Mouse (Mus musculus) kidney, postnatal 25 days (tissue): ENCODE data around the gene Ccdc106.

Experiments used
- DNase-seq, 2 experiments: peaks; one replicate each; pipeline ENCODE4 v3.0.0; 2021; ENCODE audit warnings: mixed read lengths in 2 of 2

Ccdc106 gene

DNA sequence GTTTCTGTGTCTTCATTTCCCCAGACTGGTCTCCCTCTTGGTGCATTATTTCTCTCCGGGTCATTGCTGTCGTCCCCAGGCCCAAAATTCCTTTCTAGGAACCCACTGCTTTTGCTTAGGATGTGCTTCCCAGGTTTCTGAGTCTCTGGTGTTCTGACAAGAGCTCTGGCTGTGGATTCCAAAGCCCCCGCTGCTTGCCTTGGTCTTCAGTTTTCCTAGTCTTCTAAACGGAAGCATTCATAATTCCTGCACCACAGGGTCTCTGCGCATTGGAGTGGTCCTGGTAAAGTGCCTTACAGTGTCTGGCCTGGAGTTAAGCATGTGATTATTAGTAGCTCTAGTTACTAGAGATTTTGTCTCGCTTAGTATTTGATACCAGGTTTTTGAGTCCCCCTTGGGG is 60.5 kb downstream of the Ccdc106 start:
- no peak for DNase-seq

DNA sequence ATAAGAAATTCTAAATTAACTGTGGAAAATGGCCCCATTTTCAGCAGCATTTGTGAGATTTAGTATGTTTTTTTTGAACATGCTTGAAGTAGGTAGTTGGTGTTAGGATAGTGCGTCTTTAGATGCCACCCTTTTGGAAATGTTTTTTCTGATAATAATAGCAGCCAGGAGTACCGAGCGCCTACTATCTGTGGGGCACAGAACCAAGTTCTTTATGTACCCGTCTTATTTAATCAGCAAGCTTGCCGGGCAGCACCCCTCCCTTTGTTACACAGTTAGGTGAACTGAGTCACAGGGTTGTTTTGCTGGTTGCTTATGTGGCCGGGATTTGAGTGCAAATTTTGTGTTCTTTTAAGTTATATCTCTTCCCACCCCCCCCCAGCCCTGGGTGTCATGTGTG is 60.9 kb downstream of the Ccdc106 start:
- DNase-seq: no peak

DNA sequence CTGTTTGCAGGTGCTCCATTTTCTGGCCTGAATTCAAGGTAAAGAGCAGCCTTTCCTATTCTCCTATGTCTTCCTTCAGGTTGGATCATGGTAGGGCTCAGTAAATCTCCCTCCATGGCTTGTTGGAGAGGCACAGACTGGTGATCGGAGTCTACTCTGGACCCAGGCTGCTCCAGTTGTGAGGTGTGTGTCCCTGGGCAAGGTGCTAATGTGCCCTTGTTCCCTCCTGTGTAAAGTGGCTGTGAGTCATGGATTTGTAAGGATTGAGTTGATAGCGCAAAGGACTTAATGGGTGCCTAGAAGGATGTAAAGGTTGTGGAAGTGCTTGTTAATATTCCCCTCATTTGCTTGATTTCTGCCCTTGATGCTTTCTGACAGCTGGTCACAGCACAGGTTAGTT is 61.6 kb downstream of the Ccdc106 start:
- DNase-seq: no peak

DNA sequence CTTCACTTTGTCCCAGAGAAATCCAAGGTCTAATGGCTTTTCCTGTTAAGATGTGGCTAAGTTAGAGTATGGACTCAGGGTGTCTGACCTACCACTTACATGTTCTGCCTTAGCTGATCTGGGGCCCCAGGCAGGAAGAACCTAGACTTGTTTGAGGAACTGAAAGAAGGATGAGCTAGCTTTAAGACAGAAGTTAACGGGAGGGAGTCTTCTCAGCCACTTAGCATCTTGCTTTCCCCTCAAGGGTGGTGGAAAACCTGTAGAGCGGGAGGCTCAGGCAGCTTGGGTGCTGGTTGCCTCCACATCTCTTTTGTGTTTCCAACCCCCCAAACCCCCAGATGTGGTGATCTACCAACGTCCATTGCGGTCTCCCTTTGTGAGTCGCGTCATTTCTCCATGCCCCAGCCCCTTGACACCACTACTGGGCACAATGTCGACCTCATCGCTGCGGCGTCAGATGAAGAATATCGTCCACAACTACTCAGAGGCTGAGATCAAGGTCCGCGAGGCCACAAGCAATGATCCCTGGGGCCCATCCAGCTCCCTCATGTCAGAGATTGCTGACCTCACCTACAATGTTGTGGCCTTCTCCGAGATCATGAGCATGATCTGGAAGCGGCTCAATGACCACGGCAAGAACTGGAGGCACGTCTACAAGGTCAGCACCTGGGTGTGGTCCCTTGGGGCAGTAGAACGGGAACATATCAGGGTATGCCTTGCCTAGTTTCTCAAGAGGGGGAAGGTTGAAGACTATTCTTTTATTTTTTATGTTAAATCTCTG is 63.2 kb downstream of the Ccdc106 start:
- peak; percentile 59 to 80 for DNase-seq

DNA sequence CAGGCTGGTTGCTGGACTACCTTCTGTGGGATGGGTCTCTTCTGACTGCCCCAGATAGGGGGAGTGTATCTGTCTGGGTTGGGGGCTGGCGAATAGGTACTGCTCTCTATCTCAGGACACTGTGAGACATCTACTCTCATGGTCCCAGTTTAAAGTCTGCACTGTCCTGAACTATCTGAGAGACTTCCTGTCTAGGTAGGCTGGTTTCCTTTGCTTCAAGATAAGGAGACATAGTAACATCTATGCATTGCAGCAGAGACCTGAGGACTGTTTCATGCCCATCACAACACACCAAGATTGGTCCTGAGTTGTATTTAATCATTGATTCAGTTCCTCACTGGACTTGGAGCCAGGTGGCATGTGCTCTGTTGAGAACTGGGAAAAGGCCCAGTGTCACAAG is 65.2 kb downstream of the Ccdc106 start:
- DNase-seq: no peak

DNA sequence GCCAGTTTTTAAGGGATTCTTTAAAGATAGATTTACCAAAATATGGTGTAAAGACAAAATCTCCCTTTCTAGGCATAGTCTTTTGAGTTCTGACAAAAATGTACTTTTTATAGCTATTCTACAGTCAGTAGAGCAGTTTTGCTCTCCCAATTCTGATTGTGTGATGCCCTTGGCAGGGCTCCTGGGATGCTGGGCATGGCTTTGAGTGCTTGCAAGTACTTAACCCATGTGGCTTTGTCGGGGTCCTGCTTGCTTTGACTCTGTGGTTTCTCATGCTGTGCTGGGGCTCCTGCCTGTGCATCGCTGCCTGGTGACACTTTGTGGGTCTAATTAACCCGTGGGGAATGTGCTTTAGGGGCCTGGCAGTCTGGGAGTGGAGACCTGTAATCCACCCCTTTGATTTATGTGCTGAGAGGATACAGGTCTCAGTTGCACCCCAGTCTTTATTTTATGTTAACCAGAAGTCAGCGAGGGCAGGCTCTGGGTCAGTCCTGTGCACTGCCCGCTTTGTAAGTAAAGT is 66.6 kb downstream of the Ccdc106 start:
- DNase-seq: peak in 1 of 2 experiments; percentile 31

DNA sequence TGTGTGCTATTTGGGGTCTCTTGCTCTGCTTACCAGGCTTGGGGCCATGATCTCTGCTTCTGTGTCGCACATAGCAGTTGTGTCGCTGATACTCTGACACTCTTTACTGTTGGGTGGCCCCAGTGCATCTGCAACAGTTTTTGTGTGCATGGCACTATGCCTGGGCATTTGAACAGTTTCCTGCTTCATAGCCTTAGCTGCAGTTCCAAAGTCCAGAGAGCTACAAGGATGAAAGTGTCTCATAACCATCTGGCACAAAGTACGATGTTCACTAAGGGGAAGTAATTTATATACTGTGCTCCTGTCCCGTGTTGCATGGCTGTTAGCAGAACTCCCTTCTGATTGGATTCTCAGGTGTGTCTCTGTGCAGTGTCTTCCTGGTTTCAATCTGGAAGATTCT is 67.5 kb downstream of the Ccdc106 start:
- DNase-seq: peak in 1 of 2 experiments; percentile 53

DNA sequence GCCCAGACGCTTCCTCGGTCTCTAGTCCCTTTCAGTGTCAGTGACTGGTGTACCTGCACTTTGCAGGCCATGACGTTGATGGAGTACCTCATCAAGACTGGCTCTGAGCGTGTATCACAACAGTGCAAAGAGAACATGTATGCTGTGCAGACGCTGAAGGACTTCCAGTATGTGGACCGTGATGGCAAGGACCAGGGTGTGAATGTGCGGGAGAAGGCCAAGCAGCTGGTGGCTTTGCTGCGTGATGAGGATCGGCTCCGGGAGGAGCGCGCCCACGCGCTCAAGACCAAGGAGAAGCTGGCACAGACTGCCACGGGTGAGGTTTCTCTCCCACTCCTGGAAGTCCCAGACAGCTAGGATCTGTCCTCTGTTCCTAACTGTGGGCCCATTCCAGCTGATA is 69.5 kb downstream of the Ccdc106 start:
- DNase-seq: peak in 1 of 2 experiments; percentile 28

DNA sequence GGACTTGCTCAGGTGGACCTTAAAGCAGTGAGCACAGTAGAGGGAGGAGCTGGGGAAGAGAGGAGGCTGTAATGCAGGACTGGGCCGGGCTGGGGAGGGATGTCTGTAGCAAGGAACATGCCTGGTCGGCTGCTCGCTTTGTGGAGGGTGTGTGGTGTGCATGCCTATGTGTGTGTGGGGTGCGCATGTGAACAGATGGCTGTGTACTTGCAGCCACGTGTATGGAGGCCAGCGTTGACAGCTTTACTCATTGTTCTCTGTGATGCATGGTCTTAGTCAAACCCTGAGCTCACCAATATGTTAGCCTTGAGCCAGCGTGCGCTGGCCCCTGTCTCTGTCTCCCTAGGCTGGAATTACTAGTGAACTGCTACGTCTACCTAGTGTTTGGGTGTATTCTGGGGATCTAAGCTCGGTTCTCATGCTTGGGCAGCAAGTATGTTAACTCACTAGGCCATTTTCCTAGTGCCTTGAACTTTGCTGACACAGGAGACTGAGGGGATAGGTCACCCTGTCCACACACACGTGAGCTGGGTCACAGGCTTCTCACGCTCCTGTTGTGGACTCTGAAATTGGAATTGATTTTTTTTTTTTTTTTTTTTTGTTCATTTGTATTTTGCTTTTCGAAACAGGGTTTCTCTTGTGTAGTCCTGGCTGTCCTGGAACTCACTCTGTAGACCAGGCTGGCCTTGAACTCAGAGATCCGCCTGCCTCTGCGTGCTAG is 70.8 kb downstream of the Ccdc106 start:
- no peak for DNase-seq

DNA sequence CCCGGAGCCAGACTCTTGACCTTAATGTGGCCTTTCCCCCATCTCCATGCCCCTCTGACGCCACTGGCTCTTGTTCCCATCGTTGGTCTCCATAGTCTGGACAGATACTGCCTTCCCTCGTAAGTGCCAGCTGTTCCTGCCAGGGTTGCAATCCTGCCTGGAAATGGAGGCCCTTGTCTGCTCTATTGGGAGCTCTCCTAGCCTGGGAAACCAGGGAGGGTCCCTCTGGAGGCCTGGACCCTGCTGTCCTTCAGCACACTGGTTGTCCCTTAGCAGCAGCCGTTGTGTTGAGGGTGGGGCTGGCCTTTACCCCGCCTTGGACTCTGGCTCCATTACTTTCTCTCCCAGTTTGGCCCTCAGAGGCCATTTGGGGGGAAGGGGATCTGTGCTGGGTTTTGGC is 72.0 kb downstream of the Ccdc106 start:
- DNase-seq: peak in 1 of 2 experiments; percentile 34

DNA sequence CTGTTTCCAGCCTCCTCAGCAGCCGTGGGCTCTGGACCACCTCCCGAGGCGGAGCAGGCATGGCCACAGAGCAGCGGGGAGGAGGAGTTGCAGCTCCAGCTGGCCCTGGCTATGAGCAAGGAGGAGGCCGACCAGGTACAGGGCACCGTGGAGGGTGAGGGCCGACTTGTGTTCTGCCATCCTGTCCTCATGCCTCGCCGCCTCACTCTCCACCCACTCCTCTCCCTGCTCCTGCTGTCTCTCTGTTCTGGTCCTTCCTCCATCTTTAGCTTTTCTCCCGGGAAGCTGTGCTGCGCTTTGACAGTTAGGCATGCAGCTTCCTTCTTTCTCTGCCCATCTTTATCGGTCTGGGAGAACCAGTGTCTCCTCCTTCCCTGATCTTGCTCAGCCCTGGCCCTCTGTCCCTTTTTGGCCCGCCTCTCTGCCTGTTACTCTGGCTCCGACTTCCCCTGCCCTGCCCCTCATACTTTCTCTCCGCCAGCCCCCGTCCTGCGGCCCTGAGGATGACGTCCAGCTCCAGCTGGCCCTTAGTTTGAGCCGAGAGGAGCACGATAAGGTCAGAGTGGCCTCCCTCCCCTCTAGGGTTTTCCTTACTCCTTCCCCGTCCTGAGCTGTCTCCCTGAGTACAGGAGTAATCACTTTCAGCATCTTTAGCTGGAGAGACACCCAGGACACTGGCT is 72.6 kb downstream of the Ccdc106 start:
- DNase-seq: peak in 1 of 2 experiments; percentile 46

DNA sequence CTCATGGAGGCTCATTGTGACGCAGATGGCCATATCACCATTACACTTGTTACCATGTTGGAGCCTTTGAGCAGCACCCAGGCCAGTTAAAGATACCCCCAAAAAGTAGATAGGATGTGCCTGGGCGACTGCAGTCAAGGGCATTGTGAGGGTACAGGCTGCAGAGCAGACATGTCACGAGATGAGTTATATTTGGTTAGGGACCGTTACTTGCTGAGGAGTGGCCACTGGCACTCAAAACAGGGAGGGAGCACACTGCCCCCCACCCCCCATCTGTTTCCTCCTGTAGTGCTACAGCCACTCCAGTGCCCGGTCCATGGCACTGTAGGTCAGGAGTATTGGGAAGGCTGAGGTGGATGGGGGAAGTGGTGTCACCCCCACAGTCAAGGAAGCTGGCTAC is 78.4 kb downstream of the Ccdc106 start:
- no peak for DNase-seq

DNA sequence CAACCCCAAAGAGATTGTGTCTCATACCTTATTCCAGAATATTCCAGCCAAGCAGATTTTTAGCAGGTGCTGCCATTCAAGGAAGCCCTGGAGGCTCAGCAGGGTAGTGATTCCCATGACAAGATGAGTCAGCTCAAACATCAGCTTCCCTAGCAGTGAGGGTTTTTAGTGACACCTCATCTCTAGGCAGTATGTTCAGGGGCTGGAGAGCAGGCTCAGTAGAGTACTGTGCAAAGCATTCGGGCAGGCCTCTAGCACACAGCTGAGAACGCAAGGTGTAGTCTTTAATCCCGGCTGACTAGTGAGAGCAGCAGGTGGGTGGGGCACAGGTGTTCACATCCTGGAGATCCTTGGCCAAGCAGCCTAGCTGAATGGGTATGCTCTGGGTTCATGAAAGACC is 79.4 kb downstream of the Ccdc106 start:
- DNase-seq: no peak

DNA sequence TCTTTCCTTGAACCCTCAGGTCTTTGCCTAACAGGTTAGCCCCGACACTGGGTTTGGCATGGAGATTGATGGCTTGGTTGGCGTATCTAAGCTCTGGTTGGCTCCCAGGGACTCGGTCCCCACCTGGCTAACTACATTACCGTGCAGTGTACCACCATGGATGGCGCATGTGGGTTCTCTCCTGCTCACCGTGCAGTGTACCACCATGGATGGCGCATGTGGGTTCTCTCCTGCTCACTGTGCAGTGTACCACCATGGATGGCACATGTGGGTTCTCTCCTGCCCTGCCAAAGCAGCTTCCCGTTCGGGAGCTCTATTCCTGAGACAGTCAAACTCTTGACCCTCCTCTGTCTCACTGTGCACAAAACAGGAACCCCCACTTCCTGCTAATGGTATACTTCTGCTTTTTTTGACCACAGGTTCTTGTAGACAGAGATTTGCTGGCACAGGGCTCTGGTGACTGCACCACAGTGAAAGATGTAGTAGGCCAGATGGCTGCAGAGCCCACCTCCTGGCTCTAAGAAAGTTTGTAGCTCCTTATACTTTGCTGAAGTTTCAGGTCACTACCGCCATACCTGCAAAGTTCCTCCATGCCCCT is 80.8 kb downstream of the Ccdc106 start:
- no peak for DNase-seq

DNA sequence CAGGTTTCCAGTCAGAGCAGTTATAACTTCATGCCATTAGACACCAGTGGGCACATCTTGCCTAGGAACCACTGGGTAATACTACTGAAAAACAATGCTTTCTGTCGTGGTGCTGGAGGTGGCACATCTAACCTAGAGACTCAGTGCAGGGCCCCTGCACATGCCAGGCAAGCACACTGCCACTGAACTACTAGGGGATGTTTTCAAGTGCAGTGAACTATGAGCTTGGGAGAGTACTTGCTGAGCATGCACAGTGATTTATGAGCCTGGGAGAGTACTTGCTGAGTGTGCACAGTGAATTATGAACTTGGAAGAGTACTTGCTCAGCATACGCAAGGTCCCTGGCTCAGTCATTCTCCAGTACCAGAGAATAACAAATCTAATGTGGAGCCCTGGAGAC is 82.2 kb downstream of the Ccdc106 start:
- no peak for DNase-seq

DNA sequence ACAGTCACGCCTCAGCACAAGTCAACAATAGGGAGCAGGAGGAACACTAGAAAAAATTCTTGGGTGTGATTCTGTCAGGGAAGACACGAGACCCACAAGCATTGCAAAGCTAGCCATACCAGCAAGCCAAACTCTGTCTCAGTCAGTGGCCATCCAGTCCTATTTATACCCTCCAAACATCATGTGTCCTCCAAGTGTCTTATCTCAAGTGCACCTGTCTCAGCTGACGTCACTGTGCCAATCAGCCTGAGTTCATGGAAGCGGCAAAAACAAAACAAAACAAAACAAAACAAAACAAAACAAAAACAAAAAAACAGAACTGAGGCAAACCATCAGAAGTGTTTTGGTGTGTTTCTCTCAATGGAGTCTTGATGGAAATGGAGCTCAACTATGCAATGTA is 87.9 kb downstream of the Ccdc106 start:
- no peak for DNase-seq

DNA sequence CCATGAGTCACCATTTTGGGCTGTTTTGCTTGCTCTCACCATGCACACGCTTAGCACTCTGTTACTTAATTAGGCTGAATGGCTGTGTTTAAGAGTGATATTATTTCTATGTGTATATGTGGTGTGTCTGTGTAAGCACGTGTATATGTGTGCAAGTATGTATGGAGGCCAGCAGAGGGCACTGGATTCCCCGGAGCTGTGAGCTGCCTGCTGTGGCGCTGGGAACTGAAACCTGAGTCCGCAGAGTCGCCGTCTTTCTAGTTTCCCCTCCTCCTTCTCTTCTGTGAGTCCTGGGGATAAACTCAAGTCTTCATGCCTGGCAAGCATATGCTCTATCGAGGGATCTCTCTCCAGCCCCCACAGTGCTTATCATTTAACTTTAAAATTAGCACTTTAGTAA is 88.9 kb downstream of the Ccdc106 start:
- DNase-seq: no peak
